Mouse (Mus musculus) ovary, postnatal 36 days (tissue): ENCODE results near the gene Gcc1.

Experiments
- DNase-seq: peaks from one replicate; pipeline ENCODE4 v3.0.0; 2022; ENCODE audit warnings: low spot score, mixed read lengths

Gcc1 gene

DNA sequence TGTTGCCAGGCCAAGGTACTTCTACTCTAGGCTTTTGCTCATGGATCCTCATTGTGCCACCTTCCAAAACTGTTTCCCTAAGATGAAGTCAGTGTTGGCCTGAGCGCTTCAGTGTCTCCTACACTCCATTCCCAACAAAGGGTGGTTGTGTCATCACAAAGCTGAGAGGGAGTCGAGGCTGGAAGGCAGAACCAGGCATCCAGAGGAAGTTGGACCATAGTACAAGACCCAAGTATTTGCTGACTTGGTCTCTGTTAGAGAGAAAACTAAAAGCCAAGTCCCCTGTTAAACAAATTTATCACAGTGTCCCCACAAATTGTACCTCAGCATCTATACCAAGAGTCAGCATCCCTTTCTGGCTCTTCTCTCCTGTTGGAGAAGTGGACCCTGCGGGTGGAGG is at the start of gene Gcc1:
Gene Gcc1 (minus strand): TSS at position 101 of the 400 bp plus-strand sequence.
- DNase-seq = no peak

DNA sequence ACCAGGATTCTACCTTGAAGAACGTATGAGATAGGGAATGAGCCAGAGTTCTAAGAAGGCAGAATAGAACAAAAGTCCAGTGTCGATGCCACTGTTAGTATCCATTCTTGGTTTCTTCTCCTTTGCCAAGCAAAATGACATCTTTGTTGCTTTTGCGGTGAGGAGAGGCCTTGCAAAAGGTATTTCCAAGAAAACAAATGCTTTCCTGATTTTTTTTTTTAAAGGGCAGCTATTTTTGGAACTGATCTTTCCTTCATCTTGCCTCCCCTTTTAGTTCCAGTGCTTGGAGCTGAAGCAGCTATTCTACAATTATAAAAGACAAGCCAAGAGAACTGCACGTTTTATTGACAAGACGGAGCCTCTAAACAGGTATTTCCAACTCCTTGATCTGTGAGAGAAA is 46.6 kb upstream of the Gcc1 start, which contains the start of gene Snd1:
Gene Snd1 (plus strand): TSS at position 301 of the 400 bp plus-strand sequence.
- DNase-seq = no peak

GRCm38 (mm10) chr6:28474211-28474610 is 46.0 kb upstream of the Gcc1 start:
- no peak for DNase-seq

GRCm38 (mm10) chr6:28471284-28472035 is 43.3 kb upstream of the Gcc1 start:
- DNase-seq = no peak

- no peak for DNase-seq
Observed at GRCm38 (mm10) chr6:28470621-28471020, 42.4 kb upstream of the Gcc1 start.

GRCm38 (mm10) chr6:28470017-28470602 is 41.9 kb upstream of the Gcc1 start:
- no peak for DNase-seq

GRCm38 (mm10) chr6:28464630-28465029 is 36.4 kb upstream of the Gcc1 start:
- DNase-seq = no peak

DNA sequence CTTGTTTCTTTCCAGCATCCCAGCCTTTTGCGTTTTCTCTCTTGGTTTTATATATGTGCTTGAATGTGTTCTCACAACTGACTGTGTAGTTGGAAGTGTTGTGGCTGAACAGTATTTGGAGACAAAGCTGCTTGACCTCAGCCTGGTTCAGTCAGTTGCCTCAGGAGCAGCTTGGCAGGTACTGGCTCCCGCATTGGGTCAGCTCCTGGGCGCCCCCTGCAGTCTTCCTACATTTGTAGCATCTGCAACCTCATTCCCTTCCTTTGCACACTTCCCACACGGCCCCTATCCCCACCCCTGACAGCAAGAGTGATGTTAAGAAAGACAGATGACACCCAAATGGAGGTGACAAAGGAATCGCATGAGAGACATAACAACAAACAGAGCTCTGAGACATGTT is 32.3 kb upstream of the Gcc1 start:
- DNase-seq = peak; percentile 69

GRCm38 (mm10) chr6:28459221-28459668 is 31.1 kb upstream of the Gcc1 start:
- DNase-seq = no peak

- no peak for DNase-seq
Observed at GRCm38 (mm10) chr6:28450977-28451376, 22.8 kb upstream of the Gcc1 start.

GRCm38 (mm10) chr6:28450481-28450880 is 22.3 kb upstream of the Gcc1 start:
- no peak for DNase-seq

DNA sequence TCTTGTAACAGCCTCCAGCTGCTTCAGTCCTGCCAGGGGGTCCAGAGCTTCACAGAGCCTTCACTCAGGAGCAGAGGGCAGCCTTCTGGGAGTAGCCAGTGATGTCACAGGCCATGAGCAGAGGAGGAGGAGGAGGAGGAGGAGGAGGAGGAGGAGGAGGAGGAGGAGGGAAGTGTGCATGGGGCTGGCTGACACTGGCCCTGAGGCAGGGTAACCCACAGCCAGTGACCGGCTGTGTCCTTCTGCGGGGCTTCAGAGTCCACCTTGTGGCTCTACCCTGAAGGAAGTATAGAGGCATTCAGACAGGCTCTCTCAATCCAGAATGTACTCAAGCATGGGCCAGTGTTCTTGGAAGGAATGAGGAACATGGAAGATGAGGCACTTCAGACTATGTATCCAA is 21.1 kb upstream of the Gcc1 start, which contains the start of gene Pax4:
Gene Pax4 (minus strand): TSS at position 101 of the 400 bp plus-strand sequence.
- DNase-seq = no peak

DNA sequence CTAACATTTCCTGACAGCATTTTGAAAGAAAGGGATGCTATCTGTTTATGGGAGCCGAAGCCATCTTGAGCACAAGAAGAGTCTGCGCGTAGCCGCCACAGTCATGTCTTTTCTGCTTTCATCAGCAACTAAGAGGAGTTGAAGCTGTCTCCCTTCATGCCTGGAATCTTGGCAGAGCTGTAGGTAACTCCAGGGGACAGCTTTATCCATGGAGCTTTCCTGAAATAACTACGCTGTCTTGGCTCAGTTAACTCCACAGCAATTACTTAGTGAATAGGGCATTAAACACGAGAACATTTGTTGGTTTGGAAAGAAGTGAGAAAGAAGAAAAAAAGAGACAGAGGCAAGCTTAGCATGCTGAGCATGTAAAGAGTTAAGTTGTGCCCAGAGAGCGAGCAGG is 19.7 kb upstream of the Gcc1 start:
- no peak for DNase-seq

DNA sequence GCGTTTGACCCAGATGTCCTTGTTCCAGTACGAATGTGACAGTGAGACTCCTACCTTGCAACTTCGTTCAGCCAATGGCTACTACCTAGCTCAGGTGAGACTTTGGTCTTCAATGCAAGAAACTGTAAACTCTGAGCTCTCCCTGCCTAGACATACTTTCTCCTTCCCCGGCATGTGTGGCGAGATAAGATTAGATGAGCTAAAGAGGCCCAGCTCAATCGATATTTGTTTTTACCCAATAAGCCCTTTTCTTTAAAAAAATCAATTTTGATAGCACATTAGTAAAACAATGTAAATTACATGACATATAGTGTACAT is 3.3 kb upstream of the Gcc1 start:
- no peak for DNase-seq

- no peak for DNase-seq
Observed at GRCm38 (mm10) chr6:28430795-28431537, 2.8 kb upstream of the Gcc1 start.

DNA sequence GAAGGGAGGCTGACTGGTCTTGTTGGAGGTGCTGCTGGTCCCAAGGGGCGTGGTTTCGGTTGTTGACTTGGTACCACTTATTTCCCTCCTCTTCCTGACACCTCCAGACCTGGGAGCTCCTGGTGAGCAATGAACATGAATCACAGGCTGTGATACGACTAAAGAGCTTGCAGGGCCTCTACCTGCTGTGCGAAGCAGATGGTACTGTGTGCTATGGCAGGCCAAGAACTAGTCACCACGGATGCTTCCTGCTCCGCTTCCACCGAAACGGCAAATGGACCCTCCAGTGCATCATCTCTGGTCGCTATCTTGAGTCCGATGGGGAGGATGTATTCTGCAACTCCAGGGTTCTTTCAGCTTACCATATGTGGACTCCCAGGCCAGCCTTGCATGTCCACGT is 1.7 kb upstream of the Gcc1 start:
- no peak for DNase-seq

DNA sequence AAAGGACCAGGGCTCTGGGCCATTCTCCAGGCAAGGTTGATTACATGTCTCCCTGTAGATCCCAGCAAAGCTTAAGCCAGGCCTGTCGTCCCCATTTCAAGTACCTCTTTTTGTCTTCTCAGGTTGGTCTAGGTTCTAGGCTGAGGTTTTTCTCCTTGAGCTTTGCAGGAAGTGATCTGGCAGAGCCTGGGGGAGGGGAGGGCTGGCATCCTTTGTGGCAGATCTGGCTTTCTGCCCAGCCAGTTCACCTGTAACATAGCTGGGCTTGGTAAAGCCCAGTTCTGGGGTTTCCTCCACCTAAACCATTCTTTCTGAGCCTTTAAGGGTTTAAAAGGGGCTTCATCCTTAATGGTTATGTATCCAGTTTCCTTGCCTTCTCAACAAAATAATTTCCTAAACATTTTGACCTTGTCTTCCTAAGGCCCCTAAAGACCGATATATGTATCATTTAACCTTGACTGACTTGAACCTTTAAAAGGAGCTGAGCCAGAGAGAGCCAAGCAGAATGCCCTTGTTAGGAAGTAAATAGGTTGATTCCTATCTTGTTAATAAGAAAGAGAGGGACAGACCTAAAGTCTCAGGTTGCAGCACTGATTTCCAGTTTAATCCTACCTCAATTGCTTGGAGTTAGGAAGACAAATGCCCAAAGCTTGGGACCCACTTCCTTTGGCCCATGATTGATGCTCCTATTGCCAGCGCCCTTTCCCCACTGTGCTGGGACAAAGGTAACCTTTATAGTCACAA is 922 bp downstream of the Gcc1 start, which contains the start of gene Fscn3:
Gene Fscn3 (plus strand): TSS at position 694 of the 744 bp plus-strand sequence.
- DNase-seq = no peak

- no peak for DNase-seq
Observed at GRCm38 (mm10) chr6:28425019-28425418, 3.2 kb downstream of the Gcc1 start.

- peak; percentile 63 for DNase-seq
Observed at GRCm38 (mm10) chr6:28423767-28424695, 4.2 kb downstream of the Gcc1 start.

- peak; percentile 96 for DNase-seq
Observed at GRCm38 (mm10) chr6:28423313-28423712, 4.9 kb downstream of the Gcc1 start, which contains the start of gene Arf5. Arf5 (plus strand) TSS chr6:28423560.
